Mouse (Mus musculus) hindbrain, embryonic 12.5 days (tissue): ENCODE results near the gene Cdh23. TPM values are rescaled to one million over a fixed set of nuclear protein-coding genes. Genes with fewer than 3 reads are reported as not detected.

ENCODE experiments used
- ATAC-seq: fragments of 200-750 bp; cut with Nextera tagmentation; 2 replicates; pipeline ENCODE4 v1.8.0; 2017; ENCODE audit warnings: moderate TSS enrichment; ENCODE audit not compliant: low FRiP score
- H3K27ac ChIP-seq: fragments of 300-500 bp; sonication (generic); 2 replicates; pipeline ENCODE4 v1.5.1; 2016; ENCODE audit warnings: mild to moderate bottlenecking
- H3K27me3 ChIP-seq: fragments of 300-500 bp; sonication (generic); 2 replicates; pipeline ENCODE4 v1.6.1; 2016; ENCODE audit warnings: mild to moderate bottlenecking
- H3K36me3 ChIP-seq: fragments of 300-500 bp; sonication (generic); 2 replicates; pipeline ENCODE4 v1.6.1; 2016; ENCODE audit warnings: mild to moderate bottlenecking
- H3K4me1 ChIP-seq: fragments of 300-500 bp; sonication (generic); 2 replicates; pipeline ENCODE4 v1.6.1; 2016
- H3K4me2 ChIP-seq: fragments of 300-500 bp; sonication (generic); replicated peaks from 2 replicates; pipeline ENCODE4 v1.6.1; 2016; ENCODE audit warnings: mild to moderate bottlenecking
- H3K4me3 ChIP-seq: fragments of 300-500 bp; sonication (generic); 2 replicates; pipeline ENCODE4 v1.5.1; 2016; ENCODE audit warnings: mild to moderate bottlenecking
- H3K9ac ChIP-seq: fragments of 300-500 bp; sonication (generic); 2 replicates; pipeline ENCODE4 v1.6.1; 2016; ENCODE audit warnings: mild to moderate bottlenecking, moderate library complexity
- H3K9me3 ChIP-seq: fragments of 300-500 bp; sonication (generic); replicated peaks from 2 replicates; pipeline ENCODE4 v1.6.1; 2016; ENCODE audit warnings: mild to moderate bottlenecking
- WGBS: fragments of 180-500 bp; shearing (Covaris S2); methylation state at CpG from one replicate; pipeline ENCODE4 v1.1.7; 2016; 5-methylcytosine and 5-hydroxymethylcytosine counted together
- polyA plus RNA-seq: library from polyadenylated mRNA; unstranded; fragments of >200 nt; fragmentation: Nextera tagmentation; extraction: Ambion mirVana; gene quantifications from 2 replicates; pipeline ENCODE4 v1.2.1, GENCODE M21; 2016

Gene Cdh23
- polyA plus RNA-seq, 1 experiment from 2014 or later: 0.19 TPM

DNA sequence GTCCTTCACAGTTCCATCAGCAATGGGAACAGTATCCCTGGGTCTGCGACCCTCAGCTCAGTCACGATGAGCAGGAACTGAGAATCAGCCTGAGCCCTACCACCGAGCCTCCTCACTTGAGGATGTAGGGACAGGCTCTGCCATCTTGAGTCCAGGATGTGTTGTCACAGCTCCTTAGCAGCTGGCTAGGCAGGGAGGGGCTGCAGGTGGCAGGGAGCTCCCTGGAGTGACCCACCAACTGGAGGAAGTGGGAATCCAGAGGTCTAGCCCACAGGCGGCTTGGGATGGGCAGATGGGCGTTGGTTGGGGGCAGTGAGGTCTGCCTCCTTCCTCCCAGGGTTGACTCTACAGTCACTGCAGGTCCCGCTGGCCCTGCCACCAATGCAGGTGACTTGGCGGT, 432.9 kb downstream of the Cdh23 start:
- 81% methylated on average over 7 of the region's 7 CpGs for WGBS
- Histone ChIP-seq H3K27ac (no peak overlapping the region), H3K4me1 (peaks cover 12% of the 10 kb centered on the region), H3K36me3 (no peaks in the 10 kb centered on the region), H3K4me3 (no peak overlapping the region), H3K27me3 (no peaks in the 10 kb centered on the region), H3K9me3 (no peaks in the 10 kb centered on the region), H3K9ac (no peak overlapping the region), H3K4me2 (no peak overlapping the region)
- 0 out of 2 replicates have a peak, but pooled peaks have one; percentile 23 for ATAC-seq

DNA sequence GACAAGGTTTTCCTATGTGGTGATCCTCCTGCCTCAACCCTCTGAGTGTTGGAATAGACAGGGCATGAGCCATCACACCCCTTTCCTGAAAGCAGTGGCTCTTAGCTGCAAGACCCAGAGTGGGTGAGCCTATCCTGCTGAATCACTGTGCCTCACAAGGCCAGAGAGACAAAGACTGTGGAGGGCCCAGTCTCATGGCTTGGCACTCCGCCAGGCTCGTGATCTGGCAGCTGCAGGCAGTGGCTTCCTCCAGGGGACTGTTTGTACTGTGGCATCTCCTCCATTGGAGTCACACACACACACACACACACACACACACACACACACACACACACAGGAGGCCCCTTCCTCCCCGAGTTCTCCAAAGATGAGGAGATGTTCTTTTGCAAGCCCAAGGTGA, 433.9 kb downstream of the Cdh23 start:
- ATAC-seq: peak; percentile 92
- no peaks in the 10 kb centered on the region for H3K36me3 ChIP-seq
- 36% methylated on average over 3 of the region's 3 CpGs for whole genome bisulfite sequencing
- H3K9ac ChIP-seq: no peak overlapping the region
- H3K4me1 ChIP-seq: peaks cover 12% of the 10 kb centered on the region
- no peaks in the 10 kb centered on the region for H3K27me3 ChIP-seq
- H3K4me2 ChIP-seq: no peak overlapping the region
- H3K27ac ChIP-seq: peak overlapping the region; percentile 62
- no peak overlapping the region for H3K4me3 ChIP-seq
- no peaks in the 10 kb centered on the region for H3K9me3 ChIP-seq

GRCm38 (mm10) chr10:60261530-60261929, 434.8 kb downstream of the Cdh23 start:
- Histone ChIP-seq H3K4me1 (peaks cover 12% of the 10 kb centered on the region), H3K36me3 (no peaks in the 10 kb centered on the region), H3K27me3 (no peaks in the 10 kb centered on the region), H3K9ac (no peak overlapping the region), H3K4me3 (no peak overlapping the region), H3K27ac (no peak overlapping the region), H3K4me2 (no peak overlapping the region), H3K9me3 (no peaks in the 10 kb centered on the region)
- WGBS: 36% methylated on average over 5 of the region's 5 CpGs
- no peak for ATAC-seq

GRCm38 (mm10) chr10:60260557-60261294, 435.6 kb downstream of the Cdh23 start:
- 88% methylated on average over 5 of the region's 5 CpGs for WGBS
- no peak overlapping the region for H3K9ac ChIP-seq
- H3K4me2 ChIP-seq: no peak overlapping the region
- H3K4me1 ChIP-seq: peaks cover 12% of the 10 kb centered on the region
- no peaks in the 10 kb centered on the region for H3K36me3 ChIP-seq
- H3K27ac ChIP-seq: no peak overlapping the region
- no peaks in the 10 kb centered on the region for H3K9me3 ChIP-seq
- H3K27me3 ChIP-seq: no peaks in the 10 kb centered on the region
- ATAC-seq: no peak
- H3K4me3 ChIP-seq: no peak overlapping the region

GRCm38 (mm10) chr10:60257261-60257825, 438.9 kb downstream of the Cdh23 start:
- WGBS: 59% methylated on average over 16 of the region's 16 CpGs
- H3K27ac ChIP-seq: no peak overlapping the region
- H3K27me3 ChIP-seq: no peaks in the 10 kb centered on the region
- ATAC-seq: no peak
- peaks cover 4% of the 10 kb centered on the region for H3K4me1 ChIP-seq
- no peak overlapping the region for H3K4me2 ChIP-seq
- H3K9ac ChIP-seq: no peak overlapping the region
- no peaks in the 10 kb centered on the region for H3K36me3 ChIP-seq
- no peak overlapping the region for H3K4me3 ChIP-seq
- H3K9me3 ChIP-seq: no peaks in the 10 kb centered on the region

GRCm38 (mm10) chr10:60256088-60256487, 440.2 kb downstream of the Cdh23 start:
- H3K4me3 ChIP-seq: no peak overlapping the region
- H3K27me3 ChIP-seq: no peaks in the 10 kb centered on the region
- 90% methylated on average over 6 of the region's 6 CpGs for WGBS
- ATAC-seq: no peak
- no peaks in the 10 kb centered on the region for H3K36me3 ChIP-seq
- H3K9ac ChIP-seq: no peak overlapping the region
- no peaks in the 10 kb centered on the region for H3K9me3 ChIP-seq
- no peak overlapping the region for H3K27ac ChIP-seq
- no peak overlapping the region for H3K4me2 ChIP-seq
- no peaks in the 10 kb centered on the region for H3K4me1 ChIP-seq

Other genes starting within 250 kb of the Cdh23 start
- 11.5 TPM in 2 replicates for gene Slc29a3, start 56.3 kb upstream of the Cdh23 start, polyA plus RNA-seq
- gene Unc5b, start 135.1 kb upstream of the Cdh23 start, polyA plus RNA-seq: 3.4 and 4.3 TPM in 2 replicates